Mouse (Mus musculus) kidney, adult 2 months (tissue): ENCODE data around the gene Tmem106c. TPM values are rescaled to one million over a fixed set of nuclear protein-coding genes. Genes with fewer than 3 reads are reported as not detected.

ENCODE experiments used
- DNase-seq: peaks from one replicate; pipeline ENCODE4 v3.0.0; 2021
- H3K27ac ChIP-seq: fragments of 200-500 bp; 2 replicates; pipeline ENCODE4 v1.5.1; 2012; ENCODE audit warnings: low read depth, low read length, control low read depth, inconsistent platforms; ENCODE audit not compliant: insufficient read depth
- H3K27me3 ChIP-seq: fragments of 200-500 bp; replicated peaks from 2 replicates; pipeline ENCODE4 v1.6.1; 2012; ENCODE audit warnings: mild to moderate bottlenecking, moderate library complexity, low read length, inconsistent platforms; ENCODE audit not compliant: control insufficient read depth, insufficient read depth
- H3K36me3 ChIP-seq: fragments of 200-500 bp; 2 replicates; pipeline ENCODE4 v1.6.1; 2012; ENCODE audit warnings: mild to moderate bottlenecking, moderate library complexity, low read length, inconsistent platforms; ENCODE audit not compliant: control insufficient read depth, insufficient read depth
- H3K4me1 ChIP-seq: fragments of 200-500 bp; 2 replicates; pipeline ENCODE4 v1.6.1; 2011; ENCODE audit warnings: low read length; ENCODE audit not compliant: control insufficient read depth, insufficient read depth
- H3K4me3 ChIP-seq: fragments of 200-500 bp; 2 replicates; pipeline ENCODE4 v1.5.1; 2011; ENCODE audit warnings: mild to moderate bottlenecking, low read depth, low read length, control low read depth; ENCODE audit not compliant: insufficient read depth
- CTCF ChIP-seq: fragments of 200-500 bp; conservative IDR thresholded peaks from 2 replicates; pipeline ENCODE4 v1.5.1; 2011; ENCODE audit warnings: low read depth, mild to moderate bottlenecking, control low read depth, low read length, moderate library complexity, mixed read lengths; ENCODE audit not compliant: insufficient read depth, insufficient read length
- POLR2A ChIP-seq: fragments of 200-500 bp; IDR thresholded peaks from one replicate; pipeline ENCODE4 v1.6.1; 2011; ENCODE audit warnings: low read depth, low read length, control low read depth
- WGBS: fragments of 180-500 bp; shearing (Covaris S2); methylation state at CpG from one replicate; pipeline ENCODE4 v1.1.7; 2018; 5-methylcytosine and 5-hydroxymethylcytosine counted together
- polyA plus RNA-seq: library from polyadenylated mRNA; depleted of rRNA; stranded (reverse); fragments of >200 nt; gene quantifications from 2 replicates; pipeline ENCODE4 v1.2.3, GENCODE M21; 2012

The Tmem106c gene
- polyA plus RNA-seq, 1 experiment: 69.4 TPM

GRCm38 (mm10) chr15:97943356-97943755 is 20.6 kb upstream of the Tmem106c start:
- peak; percentile 93 for DNase-seq
- Histone ChIP-seq H3K4me3 (no peak overlapping the region), H3K36me3 (no peaks in the 10 kb centered on the region), H3K27ac (peak overlapping the region; percentile 60), H3K27me3 (no peaks in the 10 kb centered on the region), H3K4me1 (peaks cover 40% of the 10 kb centered on the region)
- WGBS: 53% methylated on average over 8 of the region's 8 CpGs
- TF ChIP-seq CTCF (no peak), POLR2A (no peak)

- peak; percentile 85 for DNase-seq
- peak overlapping the region; percentile 87 for H3K27ac ChIP-seq
- TF ChIP-seq POLR2A: no peak
- no peak for TF ChIP-seq CTCF
- H3K4me3 ChIP-seq: no peak overlapping the region; the same call in 1 of the 2 replicates
- no peaks in the 10 kb centered on the region for H3K27me3 ChIP-seq
- no peaks in the 10 kb centered on the region for H3K36me3 ChIP-seq
- H3K4me1 ChIP-seq: peaks cover 30% of the 10 kb centered on the region
- 26% methylated on average over 11 of the region's 11 CpGs for WGBS
Observed at GRCm38 (mm10) chr15:97944919-97945574, 19.0 kb upstream of the Tmem106c start.

- Histone ChIP-seq H3K27me3 (no peaks in the 10 kb centered on the region), H3K36me3 (no peaks in the 10 kb centered on the region), H3K4me3 (no peak overlapping the region), H3K27ac (peak overlapping the region; percentile 84), H3K4me1 (peaks cover 30% of the 10 kb centered on the region)
- TF ChIP-seq POLR2A (no peak), CTCF (no peak)
- WGBS: 36% methylated on average over 10 of the region's 11 CpGs
- DNase-seq: peak; percentile 72
Observed at GRCm38 (mm10) chr15:97945656-97946315, 18.2 kb upstream of the Tmem106c start.

GRCm38 (mm10) chr15:97948720-97949119 is 15.3 kb upstream of the Tmem106c start:
- TF ChIP-seq CTCF (no peak), POLR2A (no peak)
- Histone ChIP-seq H3K27me3 (no peaks in the 10 kb centered on the region), H3K36me3 (no peaks in the 10 kb centered on the region), H3K4me3 (no peak overlapping the region), H3K27ac (no peak overlapping the region), H3K4me1 (peaks cover 27% of the 10 kb centered on the region)
- WGBS: 81% methylated on average over 7 of the region's 7 CpGs
- DNase-seq: no peak

GRCm38 (mm10) chr15:97949706-97950105 is 14.3 kb upstream of the Tmem106c start:
- no peak overlapping the region for H3K4me3 ChIP-seq
- WGBS: 74% methylated on average over 3 of the region's 3 CpGs
- TF ChIP-seq POLR2A (no peak), CTCF (no peak)
- peaks cover 18% of the 10 kb centered on the region for H3K4me1 ChIP-seq
- no peak for DNase-seq
- H3K27ac ChIP-seq: no peak overlapping the region
- no peaks in the 10 kb centered on the region for H3K27me3 ChIP-seq
- no peaks in the 10 kb centered on the region for H3K36me3 ChIP-seq

GRCm38 (mm10) chr15:97950240-97950639 is 13.8 kb upstream of the Tmem106c start:
- no peaks in the 10 kb centered on the region for H3K27me3 ChIP-seq
- DNase-seq: no peak
- no peak overlapping the region for H3K27ac ChIP-seq
- H3K36me3 ChIP-seq: no peaks in the 10 kb centered on the region
- no peak overlapping the region for H3K4me3 ChIP-seq
- peaks cover 13% of the 10 kb centered on the region; the same call in 1 of the 2 replicates for H3K4me1 ChIP-seq
- TF ChIP-seq CTCF (no peak), POLR2A (no peak)
- 70% methylated on average over 7 of the region's 7 CpGs for WGBS

- Histone ChIP-seq H3K27ac (peak overlapping the region; percentile 14; the same call in 1 of the 2 replicates), H3K36me3 (no peaks in the 10 kb centered on the region), H3K27me3 (no peaks in the 10 kb centered on the region), H3K4me3 (no peak overlapping the region), H3K4me1 (peaks cover 5% of the 10 kb centered on the region; the same call in 1 of the 2 replicates)
- no peak for TF ChIP-seq POLR2A
- TF ChIP-seq CTCF: peak; percentile 94
- WGBS: 13% methylated on average over 16 of the region's 16 CpGs
- DNase-seq: peak; percentile 76
Observed at GRCm38 (mm10) chr15:97952137-97952888, 11.7 kb upstream of the Tmem106c start.
